Mouse (Mus musculus): ENCODE results near the gene Eml1. TPM values are rescaled to one million over a fixed set of nuclear protein-coding genes. Genes with fewer than 3 reads are reported as not detected.
A peak's percentile ranks its signal among the peaks of the same experiment; 100 is the strongest.

Eml1 gene
- 10 to 100 TPM; 93.3 to 99.0 TPM for total RNA-seq (2021)

DNA sequence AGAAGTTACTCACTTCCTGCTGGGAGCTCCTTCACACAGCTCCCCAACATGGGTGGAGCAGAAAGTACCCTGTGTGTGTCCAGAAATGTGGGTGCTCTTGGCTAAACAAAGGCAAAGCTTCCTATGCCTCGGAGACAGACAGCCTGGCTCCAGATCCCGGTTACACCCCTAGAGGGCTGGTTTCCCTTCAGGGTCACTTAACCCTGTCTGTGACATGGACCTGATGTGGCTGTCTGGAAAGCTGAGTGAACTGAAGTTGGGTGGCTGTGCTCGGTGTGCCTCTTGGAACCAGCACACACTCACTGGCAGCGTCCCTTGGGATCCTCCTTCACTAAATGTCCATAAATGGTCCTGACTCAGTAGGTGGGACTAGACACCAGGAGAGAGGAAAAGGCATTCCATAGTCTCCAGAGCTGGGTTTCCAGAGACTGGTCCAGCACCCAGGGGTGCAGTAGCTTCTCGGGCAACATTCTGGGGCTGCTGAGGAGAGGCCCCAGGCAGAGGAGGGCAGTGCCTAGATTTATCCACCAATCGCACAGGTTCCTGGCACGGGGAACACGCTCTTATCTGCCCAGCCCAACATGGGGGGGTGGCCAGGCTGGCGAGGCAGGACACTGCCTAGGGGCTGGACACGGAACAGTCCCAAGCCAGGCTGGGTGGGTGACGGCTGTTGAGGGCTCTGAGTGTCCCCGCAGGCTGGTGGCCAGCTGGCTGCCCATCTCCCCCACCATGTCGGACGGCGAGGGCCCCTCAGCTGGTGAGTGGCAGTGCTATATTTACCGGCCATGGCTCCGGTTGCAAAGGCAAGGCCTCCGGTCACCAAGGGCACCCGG lies at the start of gene Eml1:
Gene Eml1, plus strand, starts transcription at position 362 of the 833 bp plus-strand sequence.
- intact Hi-C loops (cut with DNase I): no loop called here
- DNase-seq: no peak

GRCm38 (mm10) chr12:108326401-108326800 lies 44.4 kb upstream of the Eml1 start:
- intact Hi-C loops (cut with DNase I): no loop called here
- DNase-seq: no peak

DNA sequence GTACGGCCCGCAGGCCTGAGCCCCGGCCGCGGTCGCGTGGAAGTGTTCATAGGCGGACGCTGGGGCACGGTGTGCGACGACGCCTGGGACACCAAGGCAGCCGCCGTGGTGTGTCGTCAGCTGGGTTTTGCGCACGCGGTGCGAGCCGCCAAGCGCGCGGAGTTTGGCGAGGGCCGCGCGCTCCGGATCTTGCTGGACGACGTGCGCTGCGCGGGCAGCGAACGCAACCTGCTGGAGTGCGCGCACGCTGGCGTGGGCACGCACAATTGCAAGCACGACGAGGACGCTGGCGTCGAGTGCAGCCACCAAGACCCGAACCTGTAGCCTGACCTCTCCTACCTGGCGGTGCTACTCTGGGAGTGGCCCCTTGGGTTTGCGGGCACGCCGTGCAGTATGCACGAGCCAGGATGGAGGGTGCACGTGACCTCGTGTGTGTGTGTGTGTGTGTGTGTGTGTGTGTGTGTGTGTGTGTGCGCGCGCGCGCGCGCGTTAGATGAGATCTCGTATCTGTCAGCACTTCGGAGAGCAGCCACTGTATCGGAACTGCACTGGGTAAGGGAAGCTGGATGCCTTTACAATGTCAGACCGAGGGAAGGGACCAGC lies 42.8 kb upstream of the Eml1 start:
- intact Hi-C loops (cut with DNase I): no loop called here
- DNase-seq: peak; percentile 69

GRCm38 (mm10) chr12:108333056-108333455 lies 37.7 kb upstream of the Eml1 start:
- DNase-seq: peak; percentile 87
- intact Hi-C loops (cut with DNase I): loop anchor here (5.0 kb wide), 1 partner anchor 159 kb away; no protein-coding TSS in a partner anchor

DNA sequence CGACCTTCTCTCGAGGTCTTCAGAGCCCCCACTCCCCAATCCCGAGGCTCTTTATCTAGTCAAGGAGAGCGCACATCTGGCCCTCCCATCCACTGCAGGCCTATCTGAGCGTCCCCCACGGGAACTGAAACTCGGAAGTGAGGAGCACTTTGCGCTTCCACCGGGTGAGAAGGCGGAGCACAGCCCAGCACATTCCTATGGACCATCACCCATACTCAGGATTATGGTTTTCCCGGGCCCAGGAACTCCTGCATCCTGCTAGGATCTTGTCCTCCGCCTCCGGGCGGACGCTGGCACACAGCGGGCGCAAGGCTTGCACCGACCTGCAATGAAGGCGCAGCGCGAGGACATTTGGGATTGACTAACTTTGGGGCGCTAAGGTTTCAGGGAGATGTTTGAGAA lies 37.3 kb upstream of the Eml1 start:
- intact Hi-C loops (cut with DNase I): loop anchor here (5.0 kb wide), 1 partner anchor 159 kb away; no protein-coding TSS in a partner anchor

GRCm38 (mm10) chr12:108333895-108334445 lies 36.8 kb upstream of the Eml1 start, which contains the start of gene Cyp46a1:
Cyp46a1 (plus strand) TSS chr12:108334381.
- peak; percentile 100 for DNase-seq
- intact Hi-C loops (cut with DNase I): loop anchor here (5.0 kb wide), 1 partner anchor 158 kb away; no protein-coding TSS in a partner anchor

More for the DNA sequence above, 37.3 kb upstream of the Eml1 start:
- DNase-seq: no peak

DNA sequence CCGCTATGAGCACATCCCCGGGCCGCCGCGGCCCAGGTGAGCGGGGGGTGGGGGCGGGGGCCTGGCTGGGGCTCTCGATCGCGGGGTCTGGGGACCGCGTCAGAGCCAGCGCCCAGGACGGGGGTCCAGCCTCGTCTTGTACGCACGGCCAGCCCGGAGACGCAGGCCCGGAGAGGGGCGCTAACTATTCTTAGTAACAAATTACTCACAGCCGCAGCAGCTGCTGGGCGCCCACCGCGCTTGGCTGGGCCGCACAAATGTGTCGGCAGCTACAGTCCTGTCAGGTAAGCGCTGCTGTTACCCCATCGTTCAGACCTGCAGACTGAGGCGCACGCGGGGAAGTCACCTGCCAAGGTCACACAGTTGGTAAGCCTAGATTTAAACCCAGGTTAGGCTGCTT lies 36.2 kb upstream of the Eml1 start:
- DNase-seq: peak; percentile 40
- intact Hi-C loops (cut with DNase I): loop anchor here (5.0 kb wide), 1 partner anchor 158 kb away; no protein-coding TSS in a partner anchor

DNA sequence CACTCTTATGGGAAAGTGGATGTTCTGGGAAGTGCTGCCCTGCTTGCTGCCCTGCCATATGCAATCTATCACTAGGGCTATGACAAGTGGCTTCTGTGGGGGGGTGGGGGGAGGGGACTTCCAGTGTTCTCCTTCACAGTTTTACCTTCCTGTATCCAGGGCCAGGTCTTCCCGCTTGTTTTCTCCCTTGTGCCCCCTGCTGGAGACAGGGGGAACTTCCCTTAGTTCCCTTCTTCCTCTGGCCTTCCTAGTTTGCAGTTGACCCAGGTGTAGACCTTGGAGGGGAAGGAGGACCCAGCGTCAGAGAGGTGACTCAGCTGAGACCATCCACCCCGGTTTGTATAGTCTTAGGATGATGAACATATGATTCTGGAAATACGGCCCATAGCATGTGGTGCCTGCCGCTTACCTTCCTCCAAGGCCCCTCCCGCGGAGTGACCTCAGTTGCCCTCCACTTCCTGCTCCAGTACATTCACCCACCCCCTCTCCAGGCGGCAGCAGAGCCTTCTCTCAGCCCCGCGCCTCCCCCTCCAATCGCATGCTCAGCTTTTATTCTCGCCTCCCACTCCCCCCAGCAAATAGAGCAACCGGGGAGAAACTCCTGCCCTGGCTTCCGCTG lies 32.1 kb upstream of the Eml1 start:
- intact Hi-C loops (cut with DNase I): no loop called here
- no peak for DNase-seq

DNA sequence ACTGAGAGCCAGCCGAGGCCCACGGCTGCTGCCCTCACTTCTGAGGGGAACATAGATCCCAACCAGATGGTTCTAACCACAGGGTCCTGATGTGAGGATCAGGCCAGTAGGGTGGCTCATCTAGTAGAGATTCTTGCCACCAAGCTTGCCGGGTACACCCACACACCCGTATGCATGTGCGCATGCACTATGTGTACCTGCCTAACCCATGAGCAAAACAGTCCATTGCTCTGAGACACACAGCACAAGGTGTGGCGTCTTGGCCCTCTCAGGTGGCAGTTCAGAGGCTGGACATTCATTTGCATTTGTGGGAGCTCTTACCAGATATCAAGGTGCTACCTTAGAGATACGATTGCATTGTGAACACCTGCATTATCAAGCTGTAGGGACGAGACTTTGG lies 22.6 kb upstream of the Eml1 start:
- intact Hi-C loops (cut with DNase I): no loop called here
- no peak for DNase-seq

DNA sequence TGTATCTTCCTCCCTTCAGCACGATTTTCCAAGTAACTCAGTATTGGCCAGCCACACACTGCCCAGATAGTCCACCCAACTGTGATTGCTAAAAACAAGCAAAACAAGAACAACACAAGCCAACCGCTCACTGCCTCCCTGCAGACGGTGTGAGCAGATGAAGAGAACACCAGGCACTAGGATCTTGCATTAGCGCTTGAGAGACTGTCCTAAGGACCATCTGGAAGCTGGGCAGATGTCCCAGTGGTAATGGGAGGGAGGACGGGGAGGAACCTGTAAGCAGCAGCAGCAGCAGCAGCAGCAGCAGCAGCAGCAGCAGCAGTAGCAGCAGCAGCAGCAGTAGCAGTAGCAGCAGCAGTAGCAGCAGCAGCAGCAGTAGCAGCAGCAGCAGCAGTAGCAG lies 21.7 kb upstream of the Eml1 start:
- intact Hi-C loops (cut with DNase I): no loop called here
- DNase-seq: peak; percentile 74

DNA sequence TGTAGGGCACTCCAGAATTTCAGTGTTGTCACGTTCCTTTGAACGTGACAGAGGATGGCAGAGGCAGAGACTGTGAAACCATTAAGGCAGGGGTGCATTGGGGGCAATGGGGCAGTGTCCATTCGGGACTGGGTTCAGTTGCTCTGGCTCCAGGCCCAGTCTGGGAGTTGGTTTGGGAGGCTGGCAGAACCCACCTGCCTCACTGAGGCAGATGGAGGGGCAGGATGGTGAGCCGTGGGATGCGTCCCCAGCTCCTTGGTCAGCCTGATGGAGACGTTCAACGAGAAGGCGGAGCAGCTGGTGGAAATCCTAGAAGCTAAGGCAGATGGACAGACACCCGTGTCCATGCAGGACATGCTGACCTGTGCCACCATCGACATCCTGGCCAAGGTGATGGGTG lies 19.8 kb upstream of the Eml1 start:
- intact Hi-C loops (cut with DNase I): no loop called here
- DNase-seq: no peak

- no peak for DNase-seq
- intact Hi-C loops (cut with DNase I): no loop called here
These were observed 18.2 kb upstream of the Eml1 start for GRCm38 (mm10) chr12:108352371-108353136.

DNA sequence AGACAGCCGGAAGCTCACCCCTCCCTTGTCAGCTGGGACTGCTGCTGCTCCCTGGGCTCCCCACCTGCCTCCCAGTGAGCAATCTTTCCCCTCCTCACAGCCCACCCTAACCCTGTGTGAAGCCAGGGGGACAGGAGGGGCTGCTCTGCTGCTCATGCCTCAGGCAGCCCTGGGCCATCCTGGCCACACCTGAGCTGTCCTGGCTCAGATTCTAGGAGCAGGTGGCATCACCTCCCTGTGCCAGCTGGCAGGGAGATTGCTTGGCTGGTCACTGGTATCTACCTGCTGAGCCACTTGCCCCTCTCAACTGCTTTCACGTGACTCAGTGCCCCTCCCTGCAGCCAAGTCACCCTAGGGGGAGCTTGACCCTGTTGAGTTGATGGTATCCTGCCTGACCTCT lies 16.5 kb upstream of the Eml1 start:
- intact Hi-C loops (cut with DNase I): no loop called here
- DNase-seq: peak; percentile 74

DNA sequence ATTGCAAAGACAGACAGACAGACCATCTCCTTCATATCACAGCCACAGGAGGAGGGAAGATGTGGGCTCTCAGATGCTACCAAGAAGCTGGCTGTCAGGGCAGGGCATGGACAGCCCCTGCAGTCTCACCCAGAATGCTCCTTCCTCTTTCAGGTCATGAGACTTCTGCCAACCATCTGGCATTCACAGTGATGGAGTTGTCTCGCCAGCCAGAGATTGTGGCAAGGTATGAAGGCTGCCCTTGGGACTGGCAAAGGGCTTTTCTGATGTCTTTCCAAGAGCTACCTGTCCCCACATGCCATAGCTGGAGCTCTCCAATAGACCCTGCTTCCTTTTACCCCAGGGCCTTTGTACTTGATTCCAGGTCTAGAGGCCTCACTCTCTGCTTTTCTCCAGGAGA lies 15.5 kb upstream of the Eml1 start:
- intact Hi-C loops (cut with DNase I): no loop called here

GRCm38 (mm10) chr12:108355986-108356385 lies 14.8 kb upstream of the Eml1 start:
- intact Hi-C loops (cut with DNase I): no loop called here
- DNase-seq: no peak

More for the DNA sequence above, 15.5 kb upstream of the Eml1 start:
- DNase-seq: no peak

DNA sequence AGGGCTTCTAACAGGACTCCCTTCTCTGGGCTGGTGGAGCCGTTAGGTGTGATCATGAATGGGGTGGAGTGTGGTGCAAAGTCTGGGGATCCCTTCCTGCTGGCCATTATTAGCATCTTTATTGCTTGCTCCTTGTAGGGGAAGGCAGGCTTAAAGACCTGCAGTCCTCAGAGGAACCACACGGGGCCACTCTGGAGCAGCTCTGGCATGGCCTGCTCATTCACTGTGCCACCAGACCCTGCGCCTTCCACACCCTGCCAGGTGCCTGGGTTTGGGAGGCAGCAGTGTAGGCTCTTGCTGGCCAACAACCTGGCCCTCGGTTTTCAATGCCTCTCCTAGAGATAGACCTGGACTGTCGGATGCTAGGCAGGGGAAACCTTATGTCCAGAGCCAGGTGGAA lies 7.0 kb upstream of the Eml1 start:
- intact Hi-C loops (cut with DNase I): loop anchor here (5.0 kb wide), 2 partner anchors 64 to 129 kb away; no protein-coding TSS in a partner anchor
- DNase-seq: peak; percentile 91

DNA sequence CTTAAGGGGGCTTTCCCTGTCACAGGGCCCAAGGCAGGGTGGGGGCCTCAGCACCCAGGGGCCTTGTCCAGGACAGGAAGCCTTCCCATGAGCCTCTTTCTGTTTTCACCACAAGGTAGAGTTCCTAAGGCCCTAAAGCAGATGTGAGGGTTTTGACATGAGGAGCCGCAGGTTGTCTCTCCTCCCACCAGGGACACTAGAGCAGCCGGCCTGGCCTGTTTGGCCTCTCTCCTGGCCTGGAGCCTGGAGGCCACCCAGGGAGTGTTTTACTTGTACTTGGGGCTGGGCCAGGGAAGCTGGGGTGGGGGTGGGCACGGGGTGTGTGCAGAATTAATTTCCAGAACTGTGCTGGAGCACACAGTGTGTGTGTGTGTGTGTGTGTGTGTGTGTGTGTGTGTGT lies 5.4 kb upstream of the Eml1 start:
- intact Hi-C loops (cut with DNase I): no loop called here
- peak; percentile 80 for DNase-seq

- intact Hi-C loops (cut with DNase I): no loop called here
- DNase-seq: no peak
These were observed 4.9 kb upstream of the Eml1 start for GRCm38 (mm10) chr12:108365868-108366267.

- intact Hi-C loops (cut with DNase I): no loop called here
- DNase-seq: peak; percentile 58
These were observed 2.8 kb upstream of the Eml1 start for GRCm38 (mm10) chr12:108367909-108368308.

DNA sequence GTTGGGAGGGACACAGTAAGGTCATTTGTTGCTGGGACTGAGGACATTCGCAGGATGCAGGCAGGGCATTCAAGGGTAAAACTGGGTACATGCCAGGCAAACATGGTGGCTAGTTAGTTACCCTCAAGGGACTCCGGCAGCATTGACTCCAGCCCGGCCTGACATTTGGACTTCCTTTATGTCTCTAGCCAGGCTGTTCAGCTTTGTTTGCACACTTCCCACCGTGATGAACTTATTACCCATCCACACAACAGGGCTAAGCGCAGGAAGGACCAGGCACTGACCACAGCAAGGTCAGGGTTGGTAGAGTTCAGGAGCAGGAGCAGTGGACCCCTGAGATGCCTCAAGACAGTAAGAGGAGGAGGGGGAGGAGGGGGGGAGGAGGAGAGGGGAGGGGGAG lies 1.8 kb upstream of the Eml1 start:
- DNase-seq: no peak
- intact Hi-C loops (cut with DNase I): no loop called here
